Mouse (Mus musculus) heart, postnatal 36 days (tissue): ENCODE measurements at regions not wholly inside any gene's neighbourhood (a gene's known extent, or its start where the extent isn't known, plus 50 kb on each side); places are given as distances from the start of the nearest gene placed in this dataset.
A peak's percentile ranks its signal among the peaks of the same experiment; 100 is the strongest.

ENCODE experiments used
- DNase-seq, 2 experiments: peaks; one replicate each; pipeline ENCODE4 v3.0.0; 2021 to 2022
- intact Hi-C: fragments of 180-260 bp; cut with DNase I; formaldehyde crosslinking; loops from one replicate; pipeline ENCODE4 v1.15.1; 2025

DNA sequence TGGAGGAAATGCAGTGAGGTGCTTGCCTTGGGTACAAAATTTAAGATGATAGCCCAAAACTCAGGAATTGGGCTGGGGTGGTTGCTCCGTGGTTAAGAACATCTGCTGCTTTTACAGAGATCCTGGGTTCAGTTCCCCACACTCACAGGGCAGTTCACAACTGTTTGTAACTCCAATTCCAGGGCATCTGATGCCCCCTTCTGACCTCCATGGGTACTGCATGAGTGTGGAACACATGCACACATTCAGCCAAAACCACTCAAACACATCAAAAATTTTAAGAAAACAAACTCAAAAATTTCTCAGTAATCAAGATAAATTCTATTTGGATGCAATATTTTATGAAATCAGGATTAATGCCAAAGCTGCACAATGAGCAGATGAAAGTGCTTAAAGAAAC lies 157.8 kb upstream of the H2al1a start:
- intact Hi-C loops = no loop called here
- no peak for DNase-seq

GRCm38 (mm10) chrX:11158416-11158815 lies 140.6 kb upstream of the H2al1a start:
- no peak for DNase-seq
- intact Hi-C loops = no loop called here

- DNase-seq = no peak
- intact Hi-C loops = no loop called here
These were observed 128.6 kb upstream of the H2al1a start for GRCm38 (mm10) chrX:11170416-11170815.

- no peak for DNase-seq
- intact Hi-C loops = no loop called here
These were observed 118.8 kb upstream of the H2al1a start for GRCm38 (mm10) chrX:11180194-11180816.

- DNase-seq = peak; percentile 7 to 19
- intact Hi-C loops = no loop called here
These were observed 117.2 kb upstream of the H2al1a start for GRCm38 (mm10) chrX:11181855-11182254.

DNA sequence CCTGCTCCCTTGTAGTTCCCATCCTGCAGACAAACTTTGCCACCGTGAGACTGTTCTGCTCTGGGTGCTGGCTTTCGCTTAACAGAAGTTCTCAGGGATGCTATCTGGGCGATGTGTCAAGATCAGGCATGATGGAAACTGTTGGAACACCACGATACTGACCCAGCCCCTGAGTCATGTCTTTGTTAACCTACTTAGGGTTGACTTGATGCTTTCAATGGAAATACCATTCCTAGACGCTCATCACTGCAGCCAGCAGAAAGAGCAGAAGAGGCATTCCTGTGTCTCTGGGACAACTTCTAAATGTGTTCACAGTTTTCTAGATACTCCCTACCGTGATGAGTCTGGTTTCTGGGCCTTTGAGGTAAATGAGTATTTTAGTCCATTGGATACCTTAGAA lies 108.2 kb upstream of the H2al1a start:
- no peak for DNase-seq
- intact Hi-C loops = no loop called here

DNA sequence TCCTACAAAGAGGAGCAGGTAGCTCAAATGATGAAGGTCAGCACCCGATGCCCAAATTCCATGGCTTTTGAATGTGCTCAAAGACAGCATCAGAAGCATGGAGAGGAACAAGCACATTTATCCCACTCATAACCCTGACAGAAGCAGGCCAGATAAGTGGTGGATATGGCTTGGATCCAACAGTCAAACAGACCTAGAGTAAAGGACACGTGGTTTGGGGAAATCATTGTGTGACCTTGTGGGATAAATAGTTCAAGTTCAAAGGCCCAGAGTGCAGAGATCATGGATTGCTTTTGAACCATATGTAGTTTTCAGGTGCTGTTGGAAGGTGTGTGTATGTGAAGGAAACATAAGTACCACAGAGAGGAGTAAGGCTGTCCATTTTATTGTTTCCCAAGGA lies 94.9 kb upstream of the H2al1a start:
- DNase-seq = no peak
- intact Hi-C loops = no loop called here

GRCm38 (mm10) chrX:11209895-11210294 lies 89.2 kb upstream of the H2al1a start:
- intact Hi-C loops = no loop called here
- no peak for DNase-seq

DNA sequence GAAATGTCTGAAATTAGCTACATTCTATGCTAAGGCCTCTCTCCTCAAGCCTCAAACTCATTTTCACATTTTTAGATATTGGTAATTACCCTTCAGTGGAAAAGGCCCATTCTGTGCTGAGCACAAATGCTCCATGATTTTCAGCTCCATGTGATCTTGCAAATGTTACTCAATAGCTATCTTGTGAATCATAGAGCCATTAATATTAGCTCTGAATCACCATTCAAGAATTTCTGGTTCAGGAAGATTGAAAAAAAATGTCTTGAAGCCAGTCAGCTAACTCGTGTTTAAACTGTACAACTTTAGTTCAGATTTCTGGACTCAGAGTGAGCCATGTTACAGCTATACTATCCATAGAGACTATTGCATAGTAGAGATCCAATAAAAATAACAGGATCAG lies 86.2 kb upstream of the H2al1a start:
- no peak for DNase-seq
- intact Hi-C loops = no loop called here

GRCm38 (mm10) chrX:11213492-11213891 lies 85.6 kb upstream of the H2al1a start:
- peak; percentile 18 to 60 for DNase-seq

GRCm38 (mm10) chrX:11239066-11239465 lies 60.0 kb upstream of the H2al1a start:
- intact Hi-C loops = no loop called here
- no peak for DNase-seq

More at GRCm38 (mm10) chrX:11213492-11213891, 85.6 kb upstream of the H2al1a start:
- intact Hi-C loops = no loop called here

GRCm38 (mm10) chrX:11245576-11245975 lies 53.5 kb upstream of the H2al1a start:
- intact Hi-C loops = no loop called here
- no peak for DNase-seq
